Mouse (Mus musculus) testis, adult 2 months (tissue): ENCODE data around the gene Anapc7. TPM values are rescaled to one million over a fixed set of nuclear protein-coding genes. Genes with fewer than 3 reads are reported as not detected.
"Not testable (repeated sequence)": the region's sequence is repeated elsewhere in the genome, so short reads cannot be mapped to it uniquely, and the experiment has no call there.

Source experiments
- H3K27ac ChIP-seq: fragments of 200-500 bp; 2 replicates; pipeline ENCODE4 v1.5.1; 2012; ENCODE audit warnings: low read depth, low read length; ENCODE audit not compliant: control insufficient read depth, insufficient read depth
- H3K27me3 ChIP-seq: fragments of 200-500 bp; 2 replicates; pipeline ENCODE4 v1.6.1; 2012; ENCODE audit warnings: mild to moderate bottlenecking, low read length, moderate library complexity; ENCODE audit not compliant: control insufficient read depth, insufficient read depth
- H3K36me3 ChIP-seq: fragments of 200-500 bp; 2 replicates; pipeline ENCODE4 v1.6.1; 2012; ENCODE audit warnings: mild to moderate bottlenecking, low read length; ENCODE audit not compliant: control insufficient read depth, insufficient read depth
- H3K4me1 ChIP-seq: fragments of 200-500 bp; 2 replicates; pipeline ENCODE4 v1.6.1; 2012; ENCODE audit warnings: low read length; ENCODE audit not compliant: control insufficient read depth, insufficient read depth
- H3K4me3 ChIP-seq: fragments of 200-500 bp; 2 replicates; pipeline ENCODE4 v1.5.1; 2012; ENCODE audit warnings: low read depth, mild to moderate bottlenecking, low read length, moderate library complexity, mixed read lengths; ENCODE audit not compliant: control insufficient read depth
- CTCF ChIP-seq: fragments of 200-500 bp; IDR thresholded peaks from 2 replicates; pipeline ENCODE4 v1.5.1; 2012; ENCODE audit warnings: low read depth, mild to moderate bottlenecking, inconsistent platforms, low read length, moderate library complexity; ENCODE audit not compliant: control insufficient read depth, insufficient read depth, insufficient replicate concordance
- POLR2A ChIP-seq: fragments of 200-500 bp; IDR thresholded peaks from 2 replicates; pipeline ENCODE4 v1.6.1; 2012; ENCODE audit warnings: low read depth, mild to moderate bottlenecking, inconsistent platforms, low read length, moderate library complexity; ENCODE audit not compliant: control insufficient read depth
- polyA plus RNA-seq: library from polyadenylated mRNA; depleted of rRNA; stranded (reverse); fragments of >200 nt; gene quantifications from 2 replicates; pipeline ENCODE4 v1.2.3, GENCODE M21; 2012; rRNA removed

Anapc7 gene
- polyA plus RNA-seq, 1 experiment, result 16.2 TPM

DNA sequence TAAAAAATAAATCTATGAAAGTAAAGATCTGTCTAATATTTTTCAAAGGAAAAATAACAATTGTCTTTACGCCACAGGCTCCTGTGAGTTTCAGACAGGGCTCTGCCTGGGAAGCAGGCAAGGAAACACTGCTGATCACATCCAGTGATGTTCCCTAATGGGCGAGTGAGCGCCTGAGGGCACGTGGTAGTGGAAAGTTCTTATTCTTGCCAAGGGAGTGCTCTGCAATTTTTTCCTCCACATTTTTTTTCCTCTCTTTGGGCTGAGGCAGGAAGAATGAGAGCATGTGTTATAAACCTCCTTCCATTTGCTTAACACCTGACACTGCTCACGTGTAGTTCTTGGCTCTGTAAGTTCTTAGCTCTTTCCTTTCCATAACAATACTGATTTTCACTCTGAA lies 60.4 kb downstream of the Anapc7 start:
- H3K4me1 ChIP-seq, result no peaks in the 10 kb centered on the region
- no peak overlapping the region for H3K27ac ChIP-seq
- H3K4me3 ChIP-seq, result no peak overlapping the region
- H3K27me3 ChIP-seq, result no peaks in the 10 kb centered on the region
- TF ChIP-seq CTCF (no peak), POLR2A (no peak)
- no peaks in the 10 kb centered on the region; the same call in none of the 2 replicates for H3K36me3 ChIP-seq

DNA sequence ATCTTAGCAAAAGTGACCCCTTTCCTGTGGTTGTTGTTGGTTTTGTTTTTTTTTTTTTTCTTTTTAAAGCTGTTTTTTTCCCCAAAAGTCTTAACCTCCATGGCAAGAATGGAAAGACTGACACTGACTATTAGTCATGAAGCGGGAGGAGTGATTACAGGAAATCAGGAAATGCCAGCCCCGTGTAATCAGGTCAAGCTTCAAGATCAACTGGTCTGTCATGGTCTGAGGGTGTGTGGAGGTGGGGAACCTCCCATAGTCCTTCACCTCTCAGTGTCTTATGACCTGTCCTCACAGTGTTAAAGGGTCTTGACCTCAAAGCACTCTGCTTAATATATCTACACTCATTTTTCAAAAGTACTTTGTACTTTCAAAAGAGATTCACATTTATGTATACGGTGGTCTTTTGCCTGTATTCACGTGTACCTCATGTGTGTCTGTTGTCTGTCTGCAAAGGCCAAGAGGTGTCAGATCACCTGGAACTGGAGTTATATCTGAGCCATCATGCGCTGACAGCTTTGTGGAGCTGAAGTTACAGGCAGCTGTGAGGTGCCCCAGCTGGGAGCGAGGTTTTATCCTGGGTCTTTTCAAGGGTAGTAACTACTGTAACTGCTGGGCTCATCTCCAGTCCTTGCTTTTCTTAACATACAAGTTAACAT lies 61.4 kb downstream of the Anapc7 start:
- no peak overlapping the region for H3K27ac ChIP-seq
- no peaks in the 10 kb centered on the region for H3K27me3 ChIP-seq
- TF ChIP-seq CTCF (no peak), POLR2A (no peak)
- no peaks in the 10 kb centered on the region; the same call in 1 of the 2 replicates for H3K36me3 ChIP-seq
- H3K4me3 ChIP-seq, result no peak overlapping the region
- no peaks in the 10 kb centered on the region for H3K4me1 ChIP-seq

GRCm38 (mm10) chr5:122486243-122486642 lies 64.8 kb downstream of the Anapc7 start:
- H3K4me1 ChIP-seq, H3K36me3 ChIP-seq, H3K4me3 ChIP-seq, H3K27me3 ChIP-seq, H3K27ac ChIP-seq: not testable (repeated sequence)

GRCm38 (mm10) chr5:122487825-122488224 lies 66.3 kb downstream of the Anapc7 start:
- TF ChIP-seq POLR2A (no peak), CTCF (no peak)
- Histone ChIP-seq H3K27me3 (no peaks in the 10 kb centered on the region), H3K27ac (no peak overlapping the region), H3K36me3 (peaks cover 3% of the 10 kb centered on the region), H3K4me3 (no peak overlapping the region), H3K4me1 (no peaks in the 10 kb centered on the region)

- H3K36me3 ChIP-seq, result peaks cover 3% of the 10 kb centered on the region
These were observed 68.7 kb downstream of the Anapc7 start for GRCm38 (mm10) chr5:122490148-122490547.

DNA sequence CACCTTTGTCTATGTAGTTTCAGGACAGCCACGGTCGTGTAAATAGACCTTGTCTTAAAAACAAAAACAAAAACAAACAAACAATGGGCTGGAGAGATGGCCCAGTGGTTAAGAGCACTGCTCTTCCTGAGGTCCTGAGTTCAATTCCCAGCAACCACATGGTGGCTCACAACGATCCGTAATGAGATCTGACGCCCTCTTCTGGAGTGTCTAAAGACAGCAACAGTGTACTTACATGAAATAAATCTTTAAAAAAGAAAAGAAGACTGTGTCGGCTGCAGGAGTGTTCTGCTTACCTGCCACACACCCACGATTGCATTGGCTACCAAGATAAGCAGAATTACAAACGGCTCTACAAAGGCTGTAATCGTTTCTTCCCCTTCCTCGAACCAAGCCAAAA lies 69.9 kb downstream of the Anapc7 start:
- H3K27me3 ChIP-seq, result no peaks in the 10 kb centered on the region
- no peak overlapping the region for H3K27ac ChIP-seq
- H3K4me1 ChIP-seq, result no peaks in the 10 kb centered on the region
- no peak for TF ChIP-seq CTCF
- no peak for TF ChIP-seq POLR2A
- H3K36me3 ChIP-seq, result peaks cover 3% of the 10 kb centered on the region
- H3K4me3 ChIP-seq, result no peak overlapping the region

More at GRCm38 (mm10) chr5:122490148-122490547, 68.7 kb downstream of the Anapc7 start:
- TF ChIP-seq POLR2A (no peak), CTCF (no peak)
- no peak overlapping the region for H3K27ac ChIP-seq
- no peaks in the 10 kb centered on the region for H3K27me3 ChIP-seq
- no peaks in the 10 kb centered on the region for H3K4me1 ChIP-seq
- H3K4me3 ChIP-seq, result no peak overlapping the region

DNA sequence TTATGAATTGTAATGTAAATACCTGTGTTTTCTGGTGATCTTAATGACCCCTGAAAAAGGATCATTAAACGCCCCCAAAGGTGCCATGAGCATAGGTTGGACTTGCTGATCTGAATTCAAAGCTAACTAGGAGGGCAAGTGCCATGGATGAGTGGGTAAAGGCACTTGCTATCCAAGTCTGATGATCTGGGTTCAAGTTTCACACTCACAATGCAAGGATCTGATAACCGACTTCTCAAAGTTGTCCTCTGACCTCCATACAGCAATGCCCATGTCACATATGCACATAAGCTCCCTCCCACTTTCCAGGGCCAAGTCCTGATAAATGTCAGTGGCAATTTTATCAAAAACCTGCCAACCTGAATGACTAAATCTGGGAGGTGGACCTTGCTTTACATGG lies 71.5 kb downstream of the Anapc7 start:
- no peak for TF ChIP-seq POLR2A
- TF ChIP-seq CTCF, result no peak
- H3K4me3 ChIP-seq, result no peak overlapping the region
- H3K27me3 ChIP-seq, result no peaks in the 10 kb centered on the region
- H3K27ac ChIP-seq, result no peak overlapping the region
- H3K36me3 ChIP-seq, result peaks cover 3% of the 10 kb centered on the region
- no peaks in the 10 kb centered on the region for H3K4me1 ChIP-seq

DNA sequence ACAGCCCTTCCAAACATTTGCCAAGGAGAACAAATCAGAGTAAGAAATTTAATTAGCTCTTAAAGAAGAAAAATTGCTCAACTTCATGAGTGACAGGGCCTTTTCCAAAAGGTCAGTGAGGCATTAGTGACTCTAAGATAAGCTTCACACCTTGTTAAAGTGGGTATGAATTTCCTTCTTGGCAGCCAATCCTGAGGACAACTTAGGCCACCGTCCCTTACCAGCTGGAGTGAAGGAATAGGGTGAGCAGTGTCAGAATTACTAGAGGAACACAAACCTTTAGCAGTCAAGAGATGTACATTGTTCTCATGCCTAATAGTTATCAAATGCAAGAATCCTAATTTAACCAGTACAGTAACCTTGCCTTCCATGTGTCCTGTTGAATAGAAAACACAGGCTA lies 73.0 kb downstream of the Anapc7 start:
- no peaks in the 10 kb centered on the region for H3K27me3 ChIP-seq
- peaks cover 2% of the 10 kb centered on the region for H3K36me3 ChIP-seq
- TF ChIP-seq CTCF, result no peak
- no peak for TF ChIP-seq POLR2A
- no peak overlapping the region for H3K4me3 ChIP-seq
- no peak overlapping the region for H3K27ac ChIP-seq
- H3K4me1 ChIP-seq, result no peaks in the 10 kb centered on the region

Other genes with a start within 250 kb of the Anapc7 start
- 0.93 and 0.99 TPM in 2 replicates for gene Hvcn1, start 214.9 kb upstream of the Anapc7 start, polyA plus RNA-seq
- 59.8 and 63.3 TPM in 2 replicates for gene Tctn1, start 157.2 kb upstream of the Anapc7 start, polyA plus RNA-seq
- gene Pptc7, start 137.3 kb upstream of the Anapc7 start, polyA plus RNA-seq, result 47.8 and 48.0 TPM in 2 replicates
- gene Rad9b, start 67.5 kb upstream of the Anapc7 start, polyA plus RNA-seq, result 23.1 and 28.0 TPM in 2 replicates
- 51.0 and 57.4 TPM in 2 replicates for gene Vps29, start 67.3 kb upstream of the Anapc7 start, polyA plus RNA-seq
- gene Gpn3, start 49.8 kb upstream of the Anapc7 start, polyA plus RNA-seq, result 27.6 and 27.8 TPM in 2 replicates
- 171 and 178 TPM in 2 replicates for gene Fam216a, start 49.3 kb upstream of the Anapc7 start, polyA plus RNA-seq
- 35.0 and 35.1 TPM in 2 replicates for gene Arpc3, start 29.8 kb upstream of the Anapc7 start, polyA plus RNA-seq
- gene Atp2a2, start 80.5 kb downstream of the Anapc7 start, polyA plus RNA-seq, result 49.8 and 55.9 TPM in 2 replicates
- gene Ift81, start 192.8 kb downstream of the Anapc7 start, polyA plus RNA-seq, result 21.6 and 30.8 TPM in 2 replicates
- gene P2rx7, start 222.2 kb downstream of the Anapc7 start, polyA plus RNA-seq, result 5.0 and 6.7 TPM in 2 replicates